Mouse (Mus musculus) embryonic facial prominence, embryonic 12.5 days (tissue): ENCODE measurements around the gene Itga4. TPM values are rescaled to one million over a fixed set of nuclear protein-coding genes. Genes with fewer than 3 reads are reported as not detected.

Experiments
- ATAC-seq: fragments of 200-750 bp; cut with Nextera tagmentation; 2 replicates; pipeline ENCODE4 v1.8.0; 2017; ENCODE audit not compliant: insufficient number of reproducible peaks, insufficient read depth, low FRiP score, low TSS enrichment
- H3K27ac ChIP-seq: fragments of 300-500 bp; sonication (generic); 2 replicates; pipeline ENCODE4 v1.5.1; 2016; ENCODE audit warnings: mild to moderate bottlenecking
- H3K27me3 ChIP-seq: fragments of 300-500 bp; sonication (generic); 2 replicates; pipeline ENCODE4 v1.6.1; 2016; ENCODE audit warnings: mild to moderate bottlenecking, moderate library complexity
- H3K36me3 ChIP-seq: fragments of 300-500 bp; sonication (generic); 2 replicates; pipeline ENCODE4 v1.6.1; 2016; ENCODE audit warnings: mild to moderate bottlenecking
- H3K4me1 ChIP-seq: fragments of 300-500 bp; sonication (generic); 2 replicates; pipeline ENCODE4 v1.6.1; 2016
- H3K4me2 ChIP-seq: fragments of 300-500 bp; sonication (generic); replicated peaks from 2 replicates; pipeline ENCODE4 v1.6.1; 2016; ENCODE audit warnings: mild to moderate bottlenecking, moderate library complexity
- H3K4me3 ChIP-seq: fragments of 300-500 bp; sonication (generic); 2 replicates; pipeline ENCODE4 v1.5.1; 2016; ENCODE audit warnings: mild to moderate bottlenecking
- H3K9ac ChIP-seq: fragments of 300-500 bp; sonication (generic); 2 replicates; pipeline ENCODE4 v1.6.1; 2016; ENCODE audit warnings: mild to moderate bottlenecking, moderate library complexity
- H3K9me3 ChIP-seq: fragments of 300-500 bp; sonication (generic); 2 replicates; pipeline ENCODE4 v1.6.1; 2016; ENCODE audit warnings: mild to moderate bottlenecking, moderate library complexity
- WGBS: fragments of 180-500 bp; shearing (Covaris S2); methylation state at CpG from one replicate; pipeline ENCODE4 v1.1.7; 2016; 5-methylcytosine and 5-hydroxymethylcytosine counted together
- polyA plus RNA-seq: library from polyadenylated mRNA; unstranded; fragments of >200 nt; fragmentation: Nextera tagmentation; extraction: Ambion mirVana; gene quantifications from 2 replicates; pipeline ENCODE4 v1.2.1, GENCODE M21; 2016

The Itga4 gene
- polyA plus RNA-seq, 1 experiment from 2014 or later, result 10.9 TPM

GRCm38 (mm10) chr2:79267181-79267580 lies 12.0 kb downstream of the Itga4 start:
- Histone ChIP-seq H3K9me3 (no peaks in the 10 kb centered on the region), H3K27me3 (no peaks in the 10 kb centered on the region), H3K36me3 (no peaks in the 10 kb centered on the region), H3K4me1 (no peaks in the 10 kb centered on the region), H3K9ac (no peak overlapping the region), H3K27ac (no peak overlapping the region), H3K4me2 (no peak overlapping the region), H3K4me3 (no peak overlapping the region)
- WGBS, result 87% methylated on average over 3 of the region's 3 CpGs
- ATAC-seq, result no peak

GRCm38 (mm10) chr2:79268863-79269262 lies 13.6 kb downstream of the Itga4 start:
- no peak for ATAC-seq
- Histone ChIP-seq H3K36me3 (no peaks in the 10 kb centered on the region), H3K27ac (no peak overlapping the region), H3K27me3 (no peaks in the 10 kb centered on the region), H3K9ac (no peak overlapping the region), H3K4me1 (no peaks in the 10 kb centered on the region), H3K4me2 (no peak overlapping the region), H3K9me3 (no peaks in the 10 kb centered on the region), H3K4me3 (no peak overlapping the region)
- 70% methylated on average over 4 of the region's 4 CpGs for WGBS

- Histone ChIP-seq H3K9ac (no peak overlapping the region), H3K27me3 (no peaks in the 10 kb centered on the region), H3K36me3 (no peaks in the 10 kb centered on the region), H3K4me1 (no peaks in the 10 kb centered on the region), H3K4me2 (no peak overlapping the region), H3K27ac (no peak overlapping the region), H3K9me3 (no peaks in the 10 kb centered on the region), H3K4me3 (no peak overlapping the region)
- no peak for ATAC-seq
- 51% methylated on average over 3 of the region's 3 CpGs for WGBS
Measured at GRCm38 (mm10) chr2:79270034-79270535, 14.9 kb downstream of the Itga4 start.

- no peaks in the 10 kb centered on the region for H3K27me3 ChIP-seq
- 90% methylated on average over 4 of the region's 4 CpGs for WGBS
- H3K4me2 ChIP-seq, result no peak overlapping the region
- no peak overlapping the region for H3K27ac ChIP-seq
- no peaks in the 10 kb centered on the region for H3K4me1 ChIP-seq
- no peaks in the 10 kb centered on the region for H3K36me3 ChIP-seq
- H3K9me3 ChIP-seq, result no peaks in the 10 kb centered on the region
- no peak overlapping the region for H3K4me3 ChIP-seq
- no peak for ATAC-seq
- no peak overlapping the region for H3K9ac ChIP-seq
Measured at GRCm38 (mm10) chr2:79271838-79272237, 16.6 kb downstream of the Itga4 start.

GRCm38 (mm10) chr2:79278581-79278980 lies 23.4 kb downstream of the Itga4 start:
- Histone ChIP-seq H3K4me2 (no peak overlapping the region), H3K9me3 (no peaks in the 10 kb centered on the region), H3K4me1 (no peaks in the 10 kb centered on the region), H3K9ac (no peak overlapping the region), H3K36me3 (no peaks in the 10 kb centered on the region), H3K4me3 (no peak overlapping the region), H3K27ac (no peak overlapping the region), H3K27me3 (no peaks in the 10 kb centered on the region)
- no peak for ATAC-seq

- no peak for ATAC-seq
- Histone ChIP-seq H3K27ac (no peak overlapping the region), H3K9ac (no peak overlapping the region), H3K36me3 (no peaks in the 10 kb centered on the region), H3K4me3 (no peak overlapping the region), H3K9me3 (no peaks in the 10 kb centered on the region), H3K27me3 (no peaks in the 10 kb centered on the region), H3K4me2 (no peak overlapping the region), H3K4me1 (no peaks in the 10 kb centered on the region)
- 87% methylated on average over 4 of the region's 4 CpGs for WGBS
Measured at GRCm38 (mm10) chr2:79284206-79284605, 29.0 kb downstream of the Itga4 start.

- H3K27ac ChIP-seq, result no peak overlapping the region
- WGBS, result 87% methylated on average over 1 of the region's 1 CpGs
- no peak overlapping the region for H3K4me3 ChIP-seq
- H3K9me3 ChIP-seq, result no peaks in the 10 kb centered on the region
- no peak overlapping the region for H3K4me2 ChIP-seq
- ATAC-seq, result no peak
- H3K9ac ChIP-seq, result no peak overlapping the region
- H3K36me3 ChIP-seq, result no peaks in the 10 kb centered on the region
- H3K4me1 ChIP-seq, result no peaks in the 10 kb centered on the region
- no peaks in the 10 kb centered on the region for H3K27me3 ChIP-seq
Measured at GRCm38 (mm10) chr2:79290149-79290548, 34.9 kb downstream of the Itga4 start.

GRCm38 (mm10) chr2:79291922-79292321 lies 36.7 kb downstream of the Itga4 start:
- Histone ChIP-seq H3K36me3 (no peaks in the 10 kb centered on the region), H3K9ac (no peak overlapping the region), H3K4me2 (no peak overlapping the region), H3K27me3 (no peaks in the 10 kb centered on the region), H3K4me1 (no peaks in the 10 kb centered on the region), H3K9me3 (no peaks in the 10 kb centered on the region), H3K4me3 (no peak overlapping the region), H3K27ac (no peak overlapping the region)
- ATAC-seq, result no peak
- 60% methylated on average over 8 of the region's 8 CpGs for WGBS

GRCm38 (mm10) chr2:79292431-79292830 lies 37.2 kb downstream of the Itga4 start:
- Histone ChIP-seq H3K9me3 (no peaks in the 10 kb centered on the region), H3K4me3 (no peak overlapping the region), H3K4me1 (no peaks in the 10 kb centered on the region), H3K27me3 (no peaks in the 10 kb centered on the region), H3K27ac (no peak overlapping the region), H3K4me2 (no peak overlapping the region), H3K9ac (no peak overlapping the region), H3K36me3 (no peaks in the 10 kb centered on the region)
- ATAC-seq, result no peak
- 81% methylated on average over 6 of the region's 6 CpGs for WGBS

- no peak overlapping the region for H3K27ac ChIP-seq
- H3K27me3 ChIP-seq, result no peaks in the 10 kb centered on the region
- H3K4me1 ChIP-seq, result peaks cover 3% of the 10 kb centered on the region; the same call in 1 of the 2 replicates
- H3K4me3 ChIP-seq, result no peak overlapping the region
- ATAC-seq, result no peak
- H3K9me3 ChIP-seq, result no peaks in the 10 kb centered on the region
- no peak overlapping the region for H3K9ac ChIP-seq
- H3K4me2 ChIP-seq, result no peak overlapping the region
- no peaks in the 10 kb centered on the region for H3K36me3 ChIP-seq
Measured at GRCm38 (mm10) chr2:79302398-79302797, 47.2 kb downstream of the Itga4 start.

- Histone ChIP-seq H3K27me3 (no peaks in the 10 kb centered on the region), H3K27ac (no peak overlapping the region), H3K36me3 (no peaks in the 10 kb centered on the region), H3K9me3 (no peaks in the 10 kb centered on the region), H3K4me3 (no peak overlapping the region), H3K4me2 (no peak overlapping the region), H3K4me1 (no peaks in the 10 kb centered on the region; the same call in 1 of the 2 replicates), H3K9ac (no peak overlapping the region)
- WGBS, result 27% methylated on average over 4 of the region's 4 CpGs
- ATAC-seq, result no peak
Measured at GRCm38 (mm10) chr2:79307549-79307948, 52.3 kb downstream of the Itga4 start.

GRCm38 (mm10) chr2:79309454-79310118 lies 54.4 kb downstream of the Itga4 start:
- no peaks in the 10 kb centered on the region; the same call in 1 of the 2 replicates for H3K4me1 ChIP-seq
- no peak for ATAC-seq
- H3K9ac ChIP-seq, result no peak overlapping the region
- no peaks in the 10 kb centered on the region for H3K27me3 ChIP-seq
- H3K9me3 ChIP-seq, result no peaks in the 10 kb centered on the region
- no peak overlapping the region for H3K4me2 ChIP-seq
- H3K4me3 ChIP-seq, result no peak overlapping the region
- no peaks in the 10 kb centered on the region for H3K36me3 ChIP-seq
- H3K27ac ChIP-seq, result no peak overlapping the region
- WGBS, result 90% methylated on average over 13 of the region's 13 CpGs
